ENCODE assay signal across 8 mouse cellular contexts in the genomic region with DNA sequence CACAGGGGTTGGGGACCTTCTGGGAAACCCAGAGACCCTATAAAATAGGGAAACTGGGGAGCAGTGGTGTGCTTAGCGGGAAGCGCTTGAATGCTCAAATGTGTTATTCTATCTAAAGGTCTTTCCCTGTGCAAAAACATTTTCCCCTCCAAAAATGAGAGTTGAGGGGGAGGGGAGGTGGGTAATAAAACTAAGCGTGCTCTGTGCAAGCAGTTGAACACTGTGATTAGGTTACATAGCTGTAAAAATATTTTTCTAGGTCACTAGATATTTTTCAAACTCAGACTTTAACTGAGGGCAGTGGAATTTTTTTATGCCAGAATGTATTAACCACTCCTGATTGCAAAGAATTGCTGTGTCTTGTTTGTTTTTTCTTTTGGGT.
DNase-seq lines count a peak whose midpoint lies in the region; ATAC-seq and TF ChIP-seq lines count a peak whose summit lies in the region.

No protein-coding gene starts in this region.

- peak; percentile 45 for ATAC-seq in neural tube, embryonic 11.5 days (ENCODE audit: insufficient read depth, low FRiP score, low TSS enrichment)
- peak; percentile 75 for ATAC-seq in limb, embryonic 14.5 days (ENCODE audit: low FRiP score, low read depth)
- no peak for ATAC-seq in stomach, embryonic 16.5 days (ENCODE audit: insufficient read depth, low FRiP score)

- H3K9me3 ChIP-seq in neural tube, embryonic 11.5 days (ENCODE audit: control insufficient read depth, low read length), result no peaks in the 10 kb centered on the region
- no peaks in the 10 kb centered on the region for H3K9me3 ChIP-seq in limb, embryonic 14.5 days (ENCODE audit: control insufficient read depth, low read length)
- no peaks in the 10 kb centered on the region for H3K9me3 ChIP-seq in stomach, embryonic 16.5 days (replicated peaks; ENCODE audit: control insufficient read depth, low read length)

- no peak overlapping the region for H3K4me2 ChIP-seq in neural tube, embryonic 11.5 days (ENCODE audit: low read depth)
- peak overlapping the region; percentile 34 for H3K4me2 ChIP-seq in limb, embryonic 14.5 days (replicated peaks; ENCODE audit: low read depth, low read length, severe bottlenecking)
- H3K4me2 ChIP-seq in stomach, embryonic 16.5 days (ENCODE audit: low read depth, low read length), result peak overlapping the region; percentile 48

- DNase-seq in gastrocnemius, adult 2 months, result no peak
- no peak for DNase-seq in gastrocnemius, postnatal 10 days
- DNase-seq in neural tube, embryonic 11.5 days (ENCODE audit: low spot score), result no peak
- DNase-seq in neural tube, embryonic 10.5 days (ENCODE audit: extremely low spot score, low spot score), result no peak
- DNase-seq in limb, embryonic 14.5 days (ENCODE audit: low spot score), result no peak
- DNase-seq in left cerebral cortex, postnatal 14 days (ENCODE audit: low spot score in 2 of 2), result no peak
- DNase-seq in gastrocnemius, postnatal 14 days, result no peak

- no peak for TF ChIP-seq POLR2A in limb, embryonic 14.5 days (IDR thresholded peaks at IDR 0.05; ENCODE audit: borderline replicate concordance, extremely low read depth, insufficient read depth, insufficient read length)

- TF ChIP-seq CTCF in gastrocnemius, adult 2 months (IDR thresholded peaks at IDR 0.05), result no peak

- intact Hi-C loops in gastrocnemius, adult 2 months (cut with DNase I), result loop anchor here (1.0 to 5.0 kb wide), 2 partner anchors 75 to 203 kb away; no protein-coding TSS in a partner anchor
- intact Hi-C loops in left cerebral cortex, postnatal 14 days (cut with DNase I), result loop anchor here (2.0 to 10.0 kb wide), 3 partner anchors 77 to 201 kb away; a partner anchor contains a TSS
- intact Hi-C loops in gastrocnemius, postnatal 14 days (cut with DNase I; ENCODE audit: low total_unique reads), result loop anchor here (5.0 kb wide), 1 partner anchor 73 kb away; no protein-coding TSS in a partner anchor

- 21% methylated on average over 3 of the region's 3 CpGs for WGBS in neural tube, embryonic 11.5 days
- 6% methylated on average over 3 of the region's 3 CpGs for WGBS in limb, embryonic 14.5 days
- 19% methylated on average over 3 of the region's 3 CpGs for WGBS in stomach, embryonic 16.5 days

- H3K27me3 ChIP-seq in neural tube, embryonic 11.5 days (ENCODE audit: control insufficient read depth, insufficient read depth, low read length), result no peaks in the 10 kb centered on the region
- no peaks in the 10 kb centered on the region for H3K27me3 ChIP-seq in limb, embryonic 14.5 days (ENCODE audit: control insufficient read depth, insufficient read depth, low read length)
- no peaks in the 10 kb centered on the region for H3K27me3 ChIP-seq in stomach, embryonic 16.5 days (ENCODE audit: control insufficient read depth, insufficient read depth, low read length)

- H3K4me3 ChIP-seq in gastrocnemius, adult 2 months, result peak overlapping the region; percentile 69
- no peak overlapping the region for H3K4me3 ChIP-seq in neural tube, embryonic 11.5 days (ENCODE audit: low read depth, low read length)
- peak overlapping the region; percentile 10; the same call in 1 of the 2 replicates for H3K4me3 ChIP-seq in limb, embryonic 14.5 days (replicated peaks; ENCODE audit: low read length)
- peak overlapping the region; percentile 30 for H3K4me3 ChIP-seq in stomach, embryonic 16.5 days (replicated peaks; ENCODE audit: low read length)

- no peak overlapping the region for H3K9ac ChIP-seq in neural tube, embryonic 11.5 days (ENCODE audit: low read length)
- no peak overlapping the region for H3K9ac ChIP-seq in limb, embryonic 14.5 days (ENCODE audit: low read depth, low read length, severe bottlenecking)
- no peak overlapping the region for H3K9ac ChIP-seq in stomach, embryonic 16.5 days (ENCODE audit: low read length)

- H3K4me1 ChIP-seq in neural tube, embryonic 11.5 days (ENCODE audit: control insufficient read depth, insufficient read depth, low read length), result no peaks in the 10 kb centered on the region
- peaks cover 5% of the 10 kb centered on the region for H3K4me1 ChIP-seq in limb, embryonic 14.5 days (ENCODE audit: control insufficient read depth, insufficient read depth, low read length)
- no peaks in the 10 kb centered on the region for H3K4me1 ChIP-seq in stomach, embryonic 16.5 days (ENCODE audit: control insufficient read depth, insufficient read depth, low read length)

- no peaks in the 10 kb centered on the region for H3K36me3 ChIP-seq in neural tube, embryonic 11.5 days (ENCODE audit: control insufficient read depth, insufficient read depth, low read length)
- H3K36me3 ChIP-seq in limb, embryonic 14.5 days (ENCODE audit: control insufficient read depth, insufficient read depth, low read length), result no peaks in the 10 kb centered on the region
- H3K36me3 ChIP-seq in stomach, embryonic 16.5 days (ENCODE audit: control insufficient read depth, insufficient read depth, low read length), result no peaks in the 10 kb centered on the region

- peak overlapping the region; percentile 82 for H3K27ac ChIP-seq in gastrocnemius, adult 2 months
- no peak overlapping the region for H3K27ac ChIP-seq in neural tube, embryonic 11.5 days (ENCODE audit: low read depth, low read length)
- peak overlapping the region; percentile 55 for H3K27ac ChIP-seq in limb, embryonic 14.5 days (replicated peaks; ENCODE audit: low read depth, low read length)
- peak overlapping the region; percentile 55; the same call in 1 of the 2 replicates for H3K27ac ChIP-seq in stomach, embryonic 16.5 days (ENCODE audit: low read length)
